Mouse (Mus musculus) kidney, embryonic 16.5 days (tissue): ENCODE measurements around the gene C87436. TPM values are rescaled to one million over a fixed set of nuclear protein-coding genes. Genes with fewer than 3 reads are reported as not detected.
A peak's percentile ranks its signal among the peaks of the same experiment; 100 is the strongest.

Experiments used
- ATAC-seq: fragments of 200-750 bp; cut with Nextera tagmentation; 2 replicates; pipeline ENCODE4 v1.8.0; 2017; ENCODE audit warnings: moderate TSS enrichment; ENCODE audit not compliant: low FRiP score, low TSS enrichment
- H3K27ac ChIP-seq: fragments of 300-500 bp; sonication (generic); 2 replicates; pipeline ENCODE4 v1.5.1; 2014; ENCODE audit warnings: low read length
- H3K27me3 ChIP-seq: fragments of 300-500 bp; sonication (generic); 2 replicates; pipeline ENCODE4 v1.6.1; 2014; ENCODE audit warnings: low read length, control low read depth, mixed read lengths; ENCODE audit not compliant: insufficient read depth
- H3K36me3 ChIP-seq: fragments of 300-500 bp; sonication (generic); 2 replicates; pipeline ENCODE4 v1.6.1; 2014; ENCODE audit warnings: low read length, control low read depth, mixed read lengths; ENCODE audit not compliant: insufficient read depth
- H3K4me1 ChIP-seq: fragments of 300-500 bp; sonication (generic); 2 replicates; pipeline ENCODE4 v1.6.1; 2014; ENCODE audit warnings: low read length, control low read depth, mixed read lengths; ENCODE audit not compliant: insufficient read depth
- H3K4me2 ChIP-seq: fragments of 300-500 bp; sonication (generic); replicated peaks from 2 replicates; pipeline ENCODE4 v1.6.1; 2014; ENCODE audit warnings: low read depth, low read length
- H3K4me3 ChIP-seq: fragments of 300-500 bp; sonication (generic); 2 replicates; pipeline ENCODE4 v1.5.1; 2014; ENCODE audit warnings: mild to moderate bottlenecking, low read length
- H3K9ac ChIP-seq: fragments of 300-500 bp; sonication (generic); replicated peaks from 2 replicates; pipeline ENCODE4 v1.6.1; 2014; ENCODE audit warnings: low read length
- H3K9me3 ChIP-seq: fragments of 300-500 bp; sonication (generic); 2 replicates; pipeline ENCODE4 v1.6.1; 2016; ENCODE audit warnings: low read length, control low read depth
- WGBS: fragments of 180-500 bp; shearing (Covaris S2); extraction: QIAGEN DNeasy Blood & Tissue Kit; methylation state at CpG from one replicate; pipeline ENCODE4 v1.1.7; 2014; 5-methylcytosine and 5-hydroxymethylcytosine counted together
- polyA plus RNA-seq: library from polyadenylated mRNA; unstranded; fragments of >200 nt; fragmentation: Nextera tagmentation; extraction: Ambion mirVana; gene quantifications from 2 replicates; pipeline ENCODE4 v1.2.1, GENCODE M21; 2015

The C87436 gene
- polyA plus RNA-seq, 1 experiment from 2014 or later: 22.0 TPM

GRCm38 (mm10) chr6:86419239-86419638, 18.9 kb upstream of the C87436 start:
- Histone ChIP-seq H3K4me3 (no peak overlapping the region), H3K9me3 (no peaks in the 10 kb centered on the region), H3K27me3 (no peaks in the 10 kb centered on the region), H3K4me2 (no peak overlapping the region), H3K9ac (no peak overlapping the region), H3K4me1 (no peaks in the 10 kb centered on the region), H3K27ac (no peak overlapping the region), H3K36me3 (peaks cover 72% of the 10 kb centered on the region)
- WGBS: 86% methylated on average over 3 of the region's 3 CpGs
- no peak for ATAC-seq

GRCm38 (mm10) chr6:86420491-86420890, 17.7 kb upstream of the C87436 start:
- Histone ChIP-seq H3K4me2 (no peak overlapping the region), H3K36me3 (peaks cover 71% of the 10 kb centered on the region), H3K4me3 (no peak overlapping the region), H3K27ac (no peak overlapping the region), H3K9ac (no peak overlapping the region), H3K9me3 (no peaks in the 10 kb centered on the region), H3K27me3 (no peaks in the 10 kb centered on the region), H3K4me1 (no peaks in the 10 kb centered on the region)
- WGBS: 78% methylated on average over 6 of the region's 6 CpGs
- no peak for ATAC-seq

- Histone ChIP-seq H3K27ac (no peak within 1 kb of the TSS), H3K9me3 (no peaks in the 10 kb centered on the region), H3K36me3 (peaks cover 62% of the 10 kb centered on the region), H3K4me1 (no peaks in the 10 kb centered on the region), H3K9ac (no peak within 1 kb of the TSS), H3K27me3 (no peaks in the 10 kb centered on the region), H3K4me3 (no peak within 1 kb of the TSS), H3K4me2 (no peak within 1 kb of the TSS)
- WGBS: 89% methylated on average over 1 of the region's 1 CpGs
- no peak for ATAC-seq
Observed at GRCm38 (mm10) chr6:86426358-86426757, 11.8 kb upstream of the C87436 start, which contains the start of gene Gm44790. Gene Gm44790, plus strand, starts transcription at chr6:86426658.

GRCm38 (mm10) chr6:86431531-86431930, 6.6 kb upstream of the C87436 start:
- no peak for ATAC-seq
- Histone ChIP-seq H3K9me3 (no peaks in the 10 kb centered on the region), H3K27ac (no peak overlapping the region), H3K4me3 (no peak overlapping the region), H3K4me1 (no peaks in the 10 kb centered on the region), H3K9ac (no peak overlapping the region), H3K36me3 (peaks cover 64% of the 10 kb centered on the region), H3K4me2 (no peak overlapping the region), H3K27me3 (no peaks in the 10 kb centered on the region)
- WGBS: 93% methylated on average over 3 of the region's 3 CpGs

GRCm38 (mm10) chr6:86433696-86434095, 4.5 kb upstream of the C87436 start:
- 92% methylated on average over 1 of the region's 1 CpGs for WGBS
- Histone ChIP-seq H3K4me2 (no peak overlapping the region), H3K4me3 (no peak overlapping the region), H3K9me3 (no peaks in the 10 kb centered on the region), H3K4me1 (no peaks in the 10 kb centered on the region), H3K27me3 (no peaks in the 10 kb centered on the region), H3K36me3 (peaks cover 45% of the 10 kb centered on the region), H3K9ac (no peak overlapping the region), H3K27ac (no peak overlapping the region)
- no peak for ATAC-seq

GRCm38 (mm10) chr6:86437711-86438110, 463 bp upstream of the C87436 start:
- peak; percentile 66; the same call in 1 of the 2 replicates for ATAC-seq
- no peaks in the 10 kb centered on the region for H3K27me3 ChIP-seq

GRCm38 (mm10) chr6:86439119-86439496, 934 bp downstream of the C87436 start:
- H3K4me2 ChIP-seq: peak overlapping the region; percentile 79
- H3K9me3 ChIP-seq: no peaks in the 10 kb centered on the region
- H3K36me3 ChIP-seq: peaks cover 23% of the 10 kb centered on the region
- H3K27ac ChIP-seq: peak overlapping the region; percentile 94
- no peak; the same call in 1 of the 2 replicates for ATAC-seq
- H3K9ac ChIP-seq: peak overlapping the region; percentile 86
- peaks cover 8% of the 10 kb centered on the region for H3K4me1 ChIP-seq
- peak overlapping the region; percentile 64 for H3K4me3 ChIP-seq
- WGBS: 6% methylated on average over 13 of the region's 13 CpGs
- no peaks in the 10 kb centered on the region for H3K27me3 ChIP-seq

More at GRCm38 (mm10) chr6:86437711-86438110, 463 bp upstream of the C87436 start:
- Histone ChIP-seq H3K9me3 (no peaks in the 10 kb centered on the region), H3K27ac (peak overlapping the region; percentile 94), H3K4me1 (peaks cover 8% of the 10 kb centered on the region), H3K36me3 (peaks cover 26% of the 10 kb centered on the region), H3K9ac (peak overlapping the region; percentile 86), H3K4me3 (peak overlapping the region; percentile 64), H3K4me2 (peak overlapping the region; percentile 79)
- 2% methylated on average over 14 of the region's 14 CpGs for WGBS

- Histone ChIP-seq H3K4me1 (peaks cover 8% of the 10 kb centered on the region), H3K27me3 (no peaks in the 10 kb centered on the region), H3K9ac (peak overlapping the region; percentile 86), H3K36me3 (peaks cover 20% of the 10 kb centered on the region), H3K27ac (no peak overlapping the region), H3K9me3 (no peaks in the 10 kb centered on the region), H3K4me3 (peak overlapping the region; percentile 64), H3K4me2 (peak overlapping the region; percentile 79)
- 93% methylated on average over 1 of the region's 1 CpGs for WGBS
- ATAC-seq: no peak
Observed at GRCm38 (mm10) chr6:86439531-86439930, 1.4 kb downstream of the C87436 start.

GRCm38 (mm10) chr6:86441571-86441970, 3.4 kb downstream of the C87436 start:
- no peaks in the 10 kb centered on the region for H3K9me3 ChIP-seq
- no peak overlapping the region for H3K9ac ChIP-seq
- H3K27me3 ChIP-seq: no peaks in the 10 kb centered on the region
- peaks cover 8% of the 10 kb centered on the region for H3K4me1 ChIP-seq
- H3K4me2 ChIP-seq: no peak overlapping the region
- H3K4me3 ChIP-seq: no peak overlapping the region
- peaks cover 19% of the 10 kb centered on the region for H3K36me3 ChIP-seq
- 96% methylated on average over 10 of the region's 10 CpGs for WGBS
- no peak overlapping the region for H3K27ac ChIP-seq
- no peak for ATAC-seq

- Histone ChIP-seq H3K4me3 (no peak overlapping the region), H3K27ac (no peak overlapping the region), H3K9me3 (no peaks in the 10 kb centered on the region), H3K4me1 (no peaks in the 10 kb centered on the region), H3K36me3 (peaks cover 44% of the 10 kb centered on the region), H3K27me3 (no peaks in the 10 kb centered on the region), H3K4me2 (no peak overlapping the region), H3K9ac (no peak overlapping the region)
- no peak for ATAC-seq
- 93% methylated on average over 18 of the region's 18 CpGs for WGBS
Observed at GRCm38 (mm10) chr6:86445551-86445950, 7.4 kb downstream of the C87436 start.
